Mouse (Mus musculus) retina, embryonic 14.5 days (tissue): ENCODE data around the gene Zbtb8b.
A peak's percentile ranks its signal among the peaks of the same experiment; 100 is the strongest.
"Not testable (repeated sequence)": the region's sequence is repeated elsewhere in the genome, so short reads cannot be mapped to it uniquely, and the experiment has no call there.

Experiments
- DNase-seq: peaks from one replicate; pipeline ENCODE4 v3.0.0-alpha.2; 2015; ENCODE audit warnings: low spot score

The Zbtb8b gene

DNA sequence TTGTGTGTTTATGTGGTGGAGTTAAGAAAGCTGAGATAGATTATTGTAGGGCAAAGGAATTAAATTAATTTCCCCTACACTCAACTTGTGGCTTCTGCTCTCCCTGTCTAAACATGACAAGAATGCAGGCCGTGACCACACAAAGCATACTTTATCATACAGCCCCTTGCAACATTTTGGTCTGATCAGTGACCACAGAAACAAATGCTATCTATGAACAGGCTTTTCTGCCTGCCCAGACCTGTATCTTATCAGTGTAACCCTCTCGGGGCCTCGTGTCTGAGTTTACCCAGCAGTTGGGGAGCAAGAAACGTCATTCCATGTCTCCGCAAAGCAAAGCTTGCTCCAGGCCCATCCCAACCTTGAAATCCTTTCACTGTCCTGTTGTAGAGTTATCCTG is 24.2 kb downstream of the Zbtb8b start:
- no peak for DNase-seq

DNA sequence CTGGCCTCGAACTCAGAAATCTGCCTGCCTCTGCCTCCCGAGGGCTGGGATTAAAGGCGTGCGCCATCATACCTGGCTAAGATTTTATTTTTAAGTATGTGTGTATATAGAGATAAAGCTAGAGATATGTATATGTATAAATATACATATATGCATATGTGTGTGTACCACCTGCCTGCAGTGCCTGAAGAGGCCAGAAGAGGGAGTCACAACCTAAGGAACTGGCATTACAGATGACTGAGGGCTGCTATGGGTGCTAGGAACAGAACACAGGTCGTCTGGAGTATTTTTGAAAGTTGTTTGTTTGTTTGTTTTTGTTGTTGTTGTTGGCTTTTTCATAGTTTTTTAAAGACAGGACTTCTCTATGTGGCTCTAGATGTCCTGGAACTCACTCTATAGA is 24.8 kb downstream of the Zbtb8b start:
- no peak for DNase-seq

DNA sequence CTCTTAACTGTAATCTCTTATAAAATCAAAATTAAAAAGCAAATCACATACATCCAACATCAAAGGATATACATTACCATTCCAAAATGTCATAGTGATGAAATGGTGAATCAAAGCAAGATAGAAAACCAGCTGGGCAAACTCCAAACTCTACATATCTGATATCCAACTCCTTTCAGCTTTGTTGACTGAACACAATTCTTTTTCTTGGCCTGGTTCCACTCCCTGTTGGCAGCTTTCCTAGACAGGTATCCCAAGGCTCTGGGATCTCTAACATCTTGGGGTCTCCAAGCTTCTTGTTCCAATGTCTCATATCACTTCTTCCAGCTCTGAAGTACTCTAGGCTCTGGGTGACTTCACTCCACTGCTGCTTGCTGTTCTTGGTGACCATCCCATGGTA is 29.7 kb downstream of the Zbtb8b start:
- DNase-seq: no peak

DNA sequence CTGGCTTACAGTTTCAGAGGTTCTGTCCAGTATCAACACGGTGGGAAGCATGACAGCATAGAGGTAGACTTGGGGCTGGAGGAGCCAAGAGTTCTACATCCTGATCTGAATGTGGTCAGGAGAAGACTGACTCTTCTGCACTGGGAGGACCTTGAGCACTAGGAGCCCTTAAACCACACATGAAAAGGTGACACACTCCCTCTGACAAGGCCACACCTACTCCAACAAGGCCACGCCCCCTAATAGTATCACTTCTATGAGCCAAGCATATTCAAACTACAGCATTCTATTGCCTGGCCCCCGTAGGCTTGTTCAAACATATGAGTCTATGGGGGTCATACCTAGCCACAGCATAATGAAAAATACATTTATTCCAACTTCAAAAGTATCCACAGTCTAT is 30.1 kb downstream of the Zbtb8b start:
- DNase-seq: not testable (repeated sequence)

DNA sequence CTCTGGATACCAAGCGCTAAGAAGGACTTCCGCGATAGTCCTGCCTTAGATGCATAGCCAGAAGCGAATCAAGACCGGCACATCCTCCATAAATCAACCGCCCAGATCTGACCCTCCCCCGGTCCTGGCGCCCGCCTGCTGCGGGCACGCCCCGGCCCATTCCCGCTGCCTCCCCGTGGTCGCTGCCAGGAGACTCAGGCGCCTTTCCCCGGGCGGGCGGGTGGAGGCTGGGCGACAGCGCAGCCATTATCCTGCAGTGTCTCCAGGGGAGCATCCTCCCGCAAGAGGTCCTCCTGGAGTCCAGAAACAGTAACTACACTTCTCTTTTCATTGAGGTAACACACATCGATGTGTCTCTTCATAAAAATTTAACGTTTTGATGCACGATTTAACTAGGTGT is 34.2 kb downstream of the Zbtb8b start:
- peak; percentile 75 for DNase-seq

DNA sequence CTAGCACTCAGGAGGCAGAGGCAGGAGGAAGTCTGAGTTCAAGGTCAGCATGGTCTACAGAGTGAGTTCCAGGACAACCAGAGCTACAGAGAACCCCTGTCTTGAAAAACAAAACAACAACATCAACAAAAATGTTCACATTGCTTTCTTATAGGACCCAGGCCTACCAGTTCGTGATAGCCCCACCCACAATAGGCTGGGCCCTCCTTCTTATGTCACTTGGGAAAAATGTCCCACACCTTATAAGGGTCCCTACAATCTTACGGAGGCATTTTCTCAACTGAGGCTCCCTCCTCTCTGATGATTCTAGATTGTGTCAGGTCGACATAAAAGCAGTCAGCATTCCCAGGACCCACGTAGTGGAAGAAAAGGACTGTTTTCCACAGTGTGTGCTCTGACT is 40.8 kb downstream of the Zbtb8b start:
- DNase-seq: no peak

DNA sequence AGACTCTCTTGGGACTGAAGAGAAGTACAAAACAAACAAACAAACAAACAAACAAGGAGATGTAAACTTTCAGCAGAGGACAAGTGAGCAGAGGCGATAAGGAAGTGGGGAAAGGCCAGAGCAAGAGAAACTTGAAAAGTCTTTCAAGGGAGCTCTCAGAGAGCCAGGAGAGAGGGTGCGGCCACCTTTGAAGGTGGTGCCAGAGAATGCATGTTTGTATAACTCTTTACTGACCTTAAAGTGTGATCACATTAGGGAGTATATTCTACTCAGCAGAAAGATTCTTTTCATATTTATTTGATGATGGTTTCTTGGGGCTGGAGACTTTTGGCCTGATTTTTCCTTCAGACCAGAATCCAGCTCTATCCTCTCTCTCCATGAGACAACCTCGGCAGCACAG is 43.7 kb downstream of the Zbtb8b start:
- DNase-seq: no peak

DNA sequence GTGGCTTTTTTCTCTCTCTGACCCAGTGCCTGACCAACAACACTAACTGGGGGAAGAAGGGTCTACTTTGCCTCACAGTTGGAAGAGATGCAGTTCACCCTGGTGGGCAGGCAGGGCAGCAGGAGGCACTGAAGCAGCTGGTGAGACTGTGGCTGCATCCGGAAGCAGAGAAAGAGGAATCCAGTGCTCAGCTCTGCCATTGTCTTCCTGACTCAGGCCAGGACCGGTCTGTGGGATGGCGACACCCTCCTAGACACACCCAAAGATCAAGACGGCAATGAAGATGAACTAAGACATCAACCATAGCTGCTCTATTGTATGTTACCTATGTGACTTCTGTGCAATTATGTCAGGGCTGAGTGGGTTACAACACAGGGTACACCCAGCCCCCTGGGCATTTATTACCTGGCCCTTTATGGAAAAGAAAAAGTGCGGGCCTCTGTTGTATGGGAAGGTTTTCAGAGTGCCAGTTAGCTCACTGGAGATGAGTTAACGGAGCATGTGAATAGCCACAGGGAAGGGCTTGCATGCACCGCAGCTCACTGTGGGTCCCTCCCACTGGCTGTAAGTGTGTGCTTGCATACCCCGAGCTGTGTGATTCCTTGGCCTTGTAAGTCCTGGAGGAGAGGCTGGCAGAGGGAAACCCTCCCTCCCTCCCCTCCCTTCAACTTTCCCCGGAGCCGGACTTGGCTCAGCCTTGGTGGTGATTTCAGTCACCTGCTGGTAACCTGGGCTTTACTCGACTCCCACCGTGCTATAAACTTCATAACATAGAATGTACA is 46.4 kb downstream of the Zbtb8b start:
- peak; percentile 31 for DNase-seq

DNA sequence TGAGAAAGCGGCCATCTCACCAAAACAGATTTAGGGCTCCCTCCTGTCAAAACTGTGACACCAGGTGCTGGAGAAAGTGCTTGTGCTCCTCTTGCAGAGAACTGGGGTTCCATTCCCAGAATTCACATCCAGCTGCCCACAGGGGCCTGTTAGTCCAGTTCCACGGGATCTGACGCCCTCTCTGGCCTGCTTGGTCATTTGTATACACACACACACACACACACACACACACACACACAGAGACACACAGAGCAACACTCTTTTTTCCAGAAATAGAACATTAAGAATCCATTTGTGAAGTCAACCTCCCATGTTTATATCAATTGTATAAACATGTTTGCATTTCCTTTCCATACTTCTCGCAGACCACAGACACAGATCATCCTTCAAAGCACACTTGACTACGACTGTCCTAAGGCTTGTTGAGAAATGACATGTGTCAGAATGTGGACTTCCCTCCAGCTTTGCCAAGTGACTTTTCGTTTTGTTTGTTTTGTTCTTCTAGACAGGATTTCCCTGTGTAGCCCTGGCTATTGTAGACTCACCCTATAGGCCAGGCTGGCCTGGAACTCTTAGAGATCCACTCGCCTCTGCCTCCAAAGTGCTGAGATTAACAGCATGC is 49.6 kb downstream of the Zbtb8b start:
- DNase-seq: no peak

DNA sequence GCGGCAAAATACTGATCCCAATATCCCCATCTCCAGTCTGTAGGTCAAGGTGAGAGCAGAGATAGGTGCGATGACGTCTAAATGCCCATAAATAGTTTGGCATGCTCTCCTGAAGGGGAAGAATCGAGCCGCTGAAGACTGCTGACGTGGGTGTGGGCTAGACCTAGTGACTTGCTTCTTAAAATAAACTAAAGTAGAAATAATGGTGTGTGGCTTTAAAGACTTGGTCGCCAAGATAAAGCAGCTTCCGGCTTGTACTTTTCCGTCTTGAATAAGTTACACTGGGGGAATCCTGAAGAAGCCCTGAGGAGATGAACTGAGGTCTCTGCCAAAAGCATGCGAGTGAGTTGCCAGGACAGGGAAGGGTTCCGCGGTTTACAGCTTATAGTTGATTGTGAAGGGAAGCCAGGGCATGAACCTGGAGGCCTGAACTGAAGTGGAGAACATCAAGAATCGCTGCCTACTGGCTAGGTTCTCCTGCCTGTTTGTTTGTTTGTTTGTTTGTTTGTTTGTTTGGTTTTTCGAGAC is 50.4 kb downstream of the Zbtb8b start:
- DNase-seq: no peak

DNA sequence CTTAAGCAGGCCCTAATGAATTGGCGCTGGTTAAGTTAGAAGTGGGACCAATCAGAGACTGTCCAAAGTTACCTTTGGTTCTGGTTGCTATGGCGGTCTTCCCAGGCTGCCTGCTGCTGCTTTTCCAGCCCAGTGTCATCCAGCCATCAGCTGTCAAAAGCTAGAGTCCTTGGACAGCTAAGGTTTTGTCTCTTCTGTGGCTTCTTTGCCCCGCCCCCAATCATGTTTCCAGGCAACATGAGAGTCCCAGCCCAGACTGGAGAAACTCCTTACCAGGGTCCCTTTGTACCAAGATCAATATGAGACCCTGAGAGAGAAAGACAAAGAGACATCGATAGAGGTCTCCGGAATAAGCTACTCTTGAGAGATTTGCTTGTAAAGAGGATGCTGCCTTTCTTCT is 52.2 kb downstream of the Zbtb8b start:
- DNase-seq: no peak

DNA sequence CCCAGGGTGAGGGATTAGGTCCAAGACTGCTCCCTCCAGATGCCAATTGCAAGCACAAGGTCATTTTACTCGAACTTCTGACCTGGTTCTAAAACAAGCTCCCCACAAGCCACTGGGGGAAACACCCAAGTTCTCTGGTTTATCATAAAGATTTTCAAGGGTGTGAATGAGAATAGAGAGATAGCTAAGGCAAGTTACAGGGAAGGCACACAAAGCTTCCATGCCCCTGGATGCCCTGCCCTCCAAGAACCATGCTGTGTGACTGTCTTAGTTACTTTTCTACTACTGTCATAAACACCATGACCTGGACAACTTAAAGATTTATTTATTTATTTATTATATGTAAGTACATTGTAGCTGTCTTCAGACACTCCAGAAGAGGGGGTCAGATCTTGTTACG is 53.7 kb downstream of the Zbtb8b start:
- no peak for DNase-seq

DNA sequence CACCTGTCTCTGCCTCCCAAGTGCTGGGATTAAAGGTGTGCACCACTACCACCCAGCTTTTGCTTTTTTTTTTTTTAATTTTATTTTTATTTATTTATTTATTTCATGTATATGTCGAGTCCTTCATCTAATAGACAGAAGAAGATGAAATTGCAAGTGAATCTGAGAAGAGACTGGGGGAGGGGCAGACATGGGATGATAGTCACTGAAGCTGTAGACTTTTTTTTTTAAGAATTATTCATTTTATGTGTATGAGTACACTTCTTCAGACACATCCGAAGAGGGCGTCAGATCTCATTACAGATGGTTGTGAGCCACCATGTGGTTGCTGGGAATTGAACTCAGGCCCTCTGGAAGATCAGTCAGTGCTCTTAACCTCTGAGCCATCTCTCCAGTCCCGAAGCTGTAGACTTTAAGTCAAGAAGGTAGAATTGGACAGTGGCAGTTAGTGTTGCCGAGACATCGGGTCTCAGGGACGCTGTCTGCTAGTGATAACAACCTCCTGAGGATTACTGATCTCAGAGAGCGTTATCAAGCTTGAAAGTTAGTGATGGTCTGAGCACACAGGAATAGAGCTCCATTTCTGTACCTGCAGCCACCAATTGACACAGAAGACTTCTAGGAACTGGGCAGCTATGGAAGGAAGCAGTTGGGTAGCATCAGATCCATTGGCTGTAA is 54.2 kb downstream of the Zbtb8b start:
- DNase-seq: no peak

DNA sequence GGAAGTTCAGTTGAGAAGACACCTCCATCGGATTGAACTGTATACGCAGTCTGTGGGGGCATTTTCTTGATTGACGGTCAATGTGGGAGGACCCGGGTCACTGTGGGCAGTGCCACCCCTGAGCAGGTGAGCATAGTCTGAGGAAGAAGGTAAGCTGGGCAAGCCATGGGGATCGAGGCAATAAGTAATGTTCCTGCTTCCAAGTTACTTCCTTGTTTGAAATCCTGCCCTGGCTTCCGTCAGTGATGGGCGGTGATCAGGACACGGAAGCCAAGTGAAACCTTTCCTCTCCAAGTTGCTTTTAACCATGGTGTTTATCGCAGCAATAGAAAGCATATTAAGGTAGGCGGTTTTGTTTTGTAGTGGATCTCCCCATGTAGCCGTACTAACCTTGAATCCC is 55.0 kb downstream of the Zbtb8b start:
- DNase-seq: no peak

DNA sequence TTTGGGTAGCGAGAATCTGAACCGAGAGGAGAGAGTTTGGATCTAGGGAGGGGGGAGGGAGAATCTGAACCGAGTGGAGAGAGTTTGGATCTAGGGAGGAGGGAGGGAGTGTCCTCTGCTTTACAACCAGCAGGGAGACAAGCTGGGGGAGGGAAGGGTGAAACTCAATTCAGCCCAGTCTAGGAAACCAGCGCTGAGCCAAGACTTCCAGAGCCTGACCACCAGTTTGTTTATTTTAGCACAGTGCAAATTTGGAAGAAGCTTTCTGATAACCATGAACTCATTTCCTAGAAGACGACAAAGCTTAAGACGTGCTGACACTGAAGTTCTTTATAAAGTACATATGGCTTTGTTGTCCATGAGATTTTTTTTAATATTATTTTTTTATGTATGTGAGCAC is 56.2 kb downstream of the Zbtb8b start:
- DNase-seq: no peak

DNA sequence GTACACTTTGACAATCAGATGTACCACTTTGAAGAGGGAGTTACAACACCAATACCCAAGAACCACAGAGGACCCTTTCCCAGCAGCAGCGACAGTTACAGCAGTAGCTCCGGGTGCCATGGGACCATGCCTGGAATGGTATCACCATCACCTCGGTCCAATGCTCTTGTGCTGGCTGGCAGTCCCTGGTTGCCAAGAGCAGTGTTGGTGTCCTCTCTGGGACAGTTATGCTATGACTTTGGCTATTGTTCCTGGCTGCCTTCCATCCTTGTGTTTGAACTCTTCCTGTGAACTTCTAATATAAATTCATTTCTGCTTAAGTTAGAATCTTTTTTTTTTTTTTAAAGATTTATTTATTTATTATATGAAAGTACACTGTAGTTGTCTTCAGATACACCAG is 57.1 kb downstream of the Zbtb8b start:
- no peak for DNase-seq

DNA sequence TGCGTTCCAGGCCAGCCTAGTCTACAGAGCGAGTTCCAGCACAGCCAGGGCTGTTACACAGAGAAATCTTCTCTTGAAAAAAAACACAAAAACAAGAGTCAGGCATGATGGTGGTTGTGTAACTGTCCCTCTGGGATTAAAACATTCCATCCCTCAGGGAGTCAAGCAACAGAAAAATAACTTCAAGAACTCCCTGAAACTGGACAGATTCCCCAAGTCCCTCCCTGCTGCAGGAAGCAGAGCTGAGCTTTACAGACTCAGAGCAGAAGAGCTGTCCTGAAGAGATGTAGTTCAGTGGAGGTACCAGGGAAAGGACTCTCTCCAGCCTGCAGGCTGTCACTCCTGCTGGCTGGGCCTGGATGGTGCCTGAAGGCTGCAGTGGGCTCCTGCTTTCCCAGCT is 58.2 kb downstream of the Zbtb8b start:
- DNase-seq: no peak

DNA sequence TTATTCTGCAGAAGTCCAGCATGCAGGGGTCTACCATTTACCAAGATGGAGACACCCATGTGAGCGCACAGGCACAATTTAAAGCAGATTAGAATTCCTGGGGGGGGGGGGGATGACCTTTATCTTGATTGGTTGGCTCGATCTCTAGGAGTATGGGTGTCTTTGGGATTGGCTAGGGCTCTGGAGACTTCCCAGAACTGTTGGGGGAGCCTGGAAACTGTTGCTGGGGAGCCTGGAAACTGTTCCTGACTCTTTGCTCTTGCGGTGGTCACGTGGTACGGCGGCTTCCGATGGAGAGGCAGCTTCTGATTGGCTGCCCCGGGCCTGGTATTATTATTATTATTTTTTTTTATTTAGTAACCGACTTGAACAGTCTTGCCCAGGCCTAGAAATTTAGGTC is 58.6 kb downstream of the Zbtb8b start:
- DNase-seq: no peak

DNA sequence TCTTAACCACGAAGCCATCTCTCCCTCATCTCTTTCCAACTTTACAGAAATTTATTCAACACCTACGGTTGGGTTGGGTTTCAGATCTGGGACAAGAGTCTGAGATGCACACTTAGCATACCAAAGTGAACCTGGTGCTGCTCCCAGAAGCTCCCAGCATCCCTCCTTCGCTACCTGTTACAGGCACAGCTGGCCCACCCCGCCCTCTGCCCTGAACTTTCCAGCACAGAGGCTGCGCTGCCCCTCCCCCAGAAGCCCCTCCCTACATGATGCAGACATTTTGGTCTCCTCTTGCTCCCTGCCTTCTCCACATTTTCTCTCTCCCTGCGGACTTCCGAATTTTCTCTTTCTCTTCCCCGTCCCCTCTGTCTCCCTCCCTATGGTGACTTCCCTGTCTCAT is 59.5 kb downstream of the Zbtb8b start:
- no peak for DNase-seq

DNA sequence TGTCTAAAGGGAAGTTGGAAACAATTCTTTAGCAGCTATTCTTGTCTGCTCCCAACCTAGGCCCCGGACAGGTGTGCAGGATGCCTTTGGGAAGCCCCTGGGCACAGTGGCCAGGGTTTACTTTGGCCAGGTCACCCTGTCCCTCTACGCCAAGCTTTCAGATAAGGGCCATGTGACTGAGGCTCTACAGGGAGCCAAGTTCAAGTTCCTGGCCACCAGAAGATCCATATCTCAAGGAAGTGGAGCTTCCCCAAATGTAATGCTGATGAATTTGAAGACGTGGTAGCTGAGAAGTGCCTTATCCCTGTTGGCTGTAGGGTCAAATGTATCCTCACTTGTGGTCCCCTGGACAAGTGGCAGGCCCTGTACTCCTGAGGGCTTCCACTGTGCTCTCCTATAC is 60.8 kb downstream of the Zbtb8b start:
- no peak for DNase-seq

DNA sequence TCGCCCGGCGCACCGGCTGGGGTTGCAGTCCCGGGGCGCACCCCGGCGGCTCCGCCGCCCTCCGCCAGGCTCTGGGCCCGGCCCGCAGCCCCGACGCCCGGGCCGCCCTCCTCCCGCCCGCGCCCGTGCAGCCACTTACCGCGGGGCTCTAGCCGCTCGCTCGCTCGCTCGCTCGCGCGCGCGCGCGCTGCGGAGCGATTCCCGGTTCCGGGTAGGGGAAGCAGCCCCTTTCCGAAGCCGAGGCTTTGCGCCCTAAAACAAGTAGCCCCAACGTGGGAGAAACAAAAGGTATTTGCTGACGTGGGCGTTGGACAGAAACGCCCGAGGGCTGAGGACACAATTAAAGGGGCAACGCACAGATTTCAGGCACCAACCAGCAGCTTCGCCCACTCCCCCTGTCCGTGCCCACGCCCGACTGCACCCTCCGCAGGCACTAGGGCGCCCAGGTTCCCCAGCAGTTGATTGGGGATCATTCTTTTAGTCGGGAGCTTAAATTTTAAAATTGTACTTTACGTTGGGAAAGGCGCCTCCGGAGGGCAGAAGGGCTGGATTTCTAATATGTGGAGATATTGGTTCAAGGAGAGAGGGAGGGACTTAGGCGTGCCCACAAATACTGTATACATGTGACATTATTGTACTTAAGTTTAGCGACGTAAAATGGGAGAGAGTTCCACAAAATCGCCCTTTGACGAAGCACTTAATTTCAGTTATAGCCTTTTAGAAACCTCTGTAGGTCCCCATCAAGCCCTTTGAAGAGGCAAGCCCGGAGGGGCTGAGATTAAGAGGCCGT is 62.9 kb downstream of the Zbtb8b start, which contains the start of gene Zbtb8a:
Zbtb8a (minus strand) TSS at position 516 of the 790 bp plus-strand sequence.
- DNase-seq: peak; percentile 75

DNA sequence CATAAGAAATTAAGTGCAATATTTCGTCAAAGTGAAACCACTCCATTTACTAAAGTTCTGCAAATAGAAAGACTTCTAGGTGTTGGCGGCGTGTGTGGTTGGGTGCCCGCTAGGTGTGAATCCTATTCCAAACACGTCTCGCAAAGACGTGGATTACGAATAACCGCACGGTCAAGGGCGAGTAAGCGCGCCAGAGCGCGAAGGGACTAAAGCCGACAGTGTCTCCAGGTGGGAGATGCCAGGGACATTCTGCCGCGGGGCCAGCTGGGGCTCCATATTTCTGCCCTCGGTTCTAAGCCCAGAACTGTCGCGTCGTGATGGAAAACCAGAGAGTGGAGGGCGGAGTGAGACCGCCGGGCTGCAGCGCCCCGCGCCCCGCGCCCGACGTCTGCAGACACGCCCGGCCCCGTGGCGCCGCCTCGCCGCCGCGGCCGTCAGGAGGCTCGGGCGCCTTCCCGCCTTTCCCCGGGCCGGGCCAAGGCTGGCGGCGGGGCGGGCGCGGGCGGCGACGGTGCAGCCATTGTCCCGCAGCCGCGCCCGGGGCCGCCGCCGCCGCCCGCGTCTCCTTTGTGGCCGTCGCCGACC is 63.6 kb downstream of the Zbtb8b start:
- peak; percentile 65 for DNase-seq
